Mouse (Mus musculus) intestine, embryonic 14.5 days (tissue): ENCODE results near the gene Mcl1. TPM values are rescaled to one million over a fixed set of nuclear protein-coding genes. Genes with fewer than 3 reads are reported as not detected.

Experiments
- ATAC-seq: fragments of 200-750 bp; cut with Nextera tagmentation; replicated peaks from 2 replicates; pipeline ENCODE4 v1.8.0; 2017; ENCODE audit warnings: low read depth, moderate number of reproducible peaks, moderate TSS enrichment, moderate library complexity; ENCODE audit not compliant: low FRiP score, low TSS enrichment
- DNase-seq: peaks from one replicate; pipeline ENCODE4 v3.0.0-alpha.2; 2018; ENCODE audit warnings: low spot score
- H3K27ac ChIP-seq: fragments of 300-500 bp; sonication (generic); 2 replicates; pipeline ENCODE4 v1.5.1; 2014; ENCODE audit warnings: low read depth, mild to moderate bottlenecking, control low read depth
- H3K27me3 ChIP-seq: fragments of 300-500 bp; sonication (generic); replicated peaks from 2 replicates; pipeline ENCODE4 v1.6.1; 2014; ENCODE audit warnings: low read length, control low read depth; ENCODE audit not compliant: control insufficient read depth, insufficient read depth
- H3K36me3 ChIP-seq: fragments of 300-500 bp; sonication (generic); 2 replicates; pipeline ENCODE4 v1.6.1; 2014; ENCODE audit warnings: low read length, control low read depth; ENCODE audit not compliant: control insufficient read depth, insufficient read depth
- H3K4me1 ChIP-seq: fragments of 300-500 bp; sonication (generic); replicated peaks from 2 replicates; pipeline ENCODE4 v1.6.1; 2014; ENCODE audit warnings: low read length, control low read depth, mixed read lengths; ENCODE audit not compliant: control insufficient read depth, insufficient read depth
- H3K4me2 ChIP-seq: fragments of 300-500 bp; sonication (generic); 2 replicates; pipeline ENCODE4 v1.6.1; 2014; ENCODE audit warnings: low read length
- H3K4me3 ChIP-seq: fragments of 300-500 bp; sonication (generic); 2 replicates; pipeline ENCODE4 v1.5.1; 2014; ENCODE audit warnings: low read depth, low read length, control low read depth, mixed read lengths
- H3K9ac ChIP-seq: fragments of 300-500 bp; sonication (generic); 2 replicates; pipeline ENCODE4 v1.6.1; 2014; ENCODE audit warnings: mild to moderate bottlenecking, low read length
- H3K9me3 ChIP-seq: fragments of 300-500 bp; sonication (generic); 2 replicates; pipeline ENCODE4 v1.6.1; 2016; ENCODE audit warnings: low read length, control low read depth; ENCODE audit not compliant: control insufficient read depth
- WGBS: fragments of 180-500 bp; shearing (Covaris S2); extraction: QIAGEN DNeasy Blood & Tissue Kit; methylation state at CpG from one replicate; pipeline ENCODE4 v1.1.7; 2014; 5-methylcytosine and 5-hydroxymethylcytosine counted together
- polyA plus RNA-seq: library from polyadenylated mRNA; unstranded; fragments of >200 nt; fragmentation: Nextera tagmentation; extraction: Ambion mirVana; gene quantifications from 2 replicates; pipeline ENCODE4 v1.2.1, GENCODE M21; 2014

The Mcl1 gene
- polyA plus RNA-seq, 1 experiment from 2014 or later = 57.5 TPM

GRCm38 (mm10) chr3:95682878-95683277 lies 24.3 kb downstream of the Mcl1 start:
- ATAC-seq = no peak
- Histone ChIP-seq H3K36me3 (no peaks in the 10 kb centered on the region), H3K27me3 (no peaks in the 10 kb centered on the region), H3K4me1 (peaks cover 20% of the 10 kb centered on the region), H3K27ac (no peak overlapping the region), H3K9ac (no peak overlapping the region), H3K9me3 (no peaks in the 10 kb centered on the region), H3K4me3 (no peak overlapping the region), H3K4me2 (no peak overlapping the region)
- no peak for DNase-seq
- WGBS = 71% methylated on average over 5 of the region's 5 CpGs

- no peak overlapping the region for H3K9ac ChIP-seq
- H3K27ac ChIP-seq = no peak overlapping the region
- ATAC-seq (no peak), DNase-seq (no peak)
- no peak overlapping the region for H3K4me2 ChIP-seq
- H3K4me1 ChIP-seq = peaks cover 23% of the 10 kb centered on the region
- no peak overlapping the region for H3K4me3 ChIP-seq
- H3K27me3 ChIP-seq = no peaks in the 10 kb centered on the region
- no peaks in the 10 kb centered on the region for H3K9me3 ChIP-seq
- H3K36me3 ChIP-seq = no peaks in the 10 kb centered on the region
- WGBS = 42% methylated on average over 6 of the region's 8 CpGs
Measured at GRCm38 (mm10) chr3:95684846-95685245, 26.3 kb downstream of the Mcl1 start.

GRCm38 (mm10) chr3:95685301-95685700 lies 26.7 kb downstream of the Mcl1 start:
- no peaks in the 10 kb centered on the region for H3K9me3 ChIP-seq
- H3K4me1 ChIP-seq = peaks cover 27% of the 10 kb centered on the region
- DNase-seq (no peak), ATAC-seq (no peak)
- no peaks in the 10 kb centered on the region for H3K27me3 ChIP-seq
- no peak overlapping the region for H3K27ac ChIP-seq
- 82% methylated on average over 4 of the region's 4 CpGs for WGBS
- no peak overlapping the region for H3K4me2 ChIP-seq
- no peaks in the 10 kb centered on the region for H3K36me3 ChIP-seq
- H3K4me3 ChIP-seq = no peak overlapping the region
- no peak overlapping the region for H3K9ac ChIP-seq

GRCm38 (mm10) chr3:95685701-95686100 lies 27.1 kb downstream of the Mcl1 start:
- ATAC-seq = no peak
- Histone ChIP-seq H3K27ac (no peak overlapping the region), H3K4me1 (peaks cover 27% of the 10 kb centered on the region), H3K27me3 (no peaks in the 10 kb centered on the region), H3K9ac (no peak overlapping the region), H3K4me3 (no peak overlapping the region), H3K4me2 (no peak overlapping the region), H3K9me3 (no peaks in the 10 kb centered on the region), H3K36me3 (no peaks in the 10 kb centered on the region)
- 84% methylated on average over 2 of the region's 2 CpGs for WGBS
- DNase-seq = no peak

- no peaks in the 10 kb centered on the region for H3K36me3 ChIP-seq
- ATAC-seq (no peak), DNase-seq (no peak)
- H3K4me2 ChIP-seq = peak overlapping the region; percentile 91
- no peaks in the 10 kb centered on the region for H3K9me3 ChIP-seq
- no peak overlapping the region for H3K9ac ChIP-seq
- H3K4me1 ChIP-seq = peaks cover 24% of the 10 kb centered on the region
- H3K4me3 ChIP-seq = no peak overlapping the region
- H3K27ac ChIP-seq = no peak overlapping the region
- 45% methylated on average over 10 of the region's 10 CpGs for WGBS
- H3K27me3 ChIP-seq = no peaks in the 10 kb centered on the region
Measured at GRCm38 (mm10) chr3:95686492-95687167, 28.0 kb downstream of the Mcl1 start.

GRCm38 (mm10) chr3:95687168-95687523 lies 28.6 kb downstream of the Mcl1 start:
- Histone ChIP-seq H3K27me3 (no peaks in the 10 kb centered on the region), H3K4me1 (peaks cover 24% of the 10 kb centered on the region), H3K36me3 (no peaks in the 10 kb centered on the region), H3K9ac (no peak overlapping the region; the same call in 1 of the 2 replicates), H3K4me2 (peak overlapping the region; percentile 91), H3K4me3 (peak overlapping the region; percentile 40), H3K9me3 (no peaks in the 10 kb centered on the region), H3K27ac (no peak overlapping the region)
- ATAC-seq (no peak), DNase-seq (no peak)
- WGBS = 11% methylated on average over 4 of the region's 4 CpGs

GRCm38 (mm10) chr3:95687524-95688421 lies 29.2 kb downstream of the Mcl1 start, which contains the start of gene Adamtsl4:
Gene Adamtsl4, minus strand, starts transcription at chr3:95687917.
- ATAC-seq (peak; percentile 64), DNase-seq (peak; percentile 78)
- H3K4me1 ChIP-seq = peaks cover 24% of the 10 kb centered on the region
- H3K4me2 ChIP-seq = peak within 1 kb of the TSS; percentile 91
- H3K27ac ChIP-seq = peak within 1 kb of the TSS; percentile 70; the same call in 1 of the 2 replicates
- 4% methylated on average over 45 of the region's 50 CpGs for WGBS
- H3K36me3 ChIP-seq = no peaks in the 10 kb centered on the region
- H3K4me3 ChIP-seq = peak within 1 kb of the TSS; percentile 40
- H3K9ac ChIP-seq = peak within 1 kb of the TSS; percentile 51
- H3K9me3 ChIP-seq = no peaks in the 10 kb centered on the region
- no peaks in the 10 kb centered on the region for H3K27me3 ChIP-seq

- WGBS = 18% methylated on average over 11 of the region's 11 CpGs
- H3K9ac ChIP-seq = no peak overlapping the region
Measured at GRCm38 (mm10) chr3:95689171-95689915, 30.8 kb downstream of the Mcl1 start.

More at GRCm38 (mm10) chr3:95689171-95689915, 30.8 kb downstream of the Mcl1 start:
- peaks cover 32% of the 10 kb centered on the region for H3K4me1 ChIP-seq
- no peaks in the 10 kb centered on the region for H3K9me3 ChIP-seq
- ATAC-seq (no peak), DNase-seq (no peak)
- peak overlapping the region; percentile 18; the same call in 1 of the 2 replicates for H3K4me2 ChIP-seq
- H3K27ac ChIP-seq = no peak overlapping the region
- no peaks in the 10 kb centered on the region for H3K36me3 ChIP-seq
- H3K4me3 ChIP-seq = no peak overlapping the region
- no peaks in the 10 kb centered on the region for H3K27me3 ChIP-seq
